Mouse (Mus musculus): ENCODE results near the gene Mapt. TPM values are rescaled to one million over a fixed set of nuclear protein-coding genes. Genes with fewer than 3 reads are reported as not detected.

Gene Mapt
- polyA plus RNA-seq, 1 experiment from 2014 or later = not detected

DNA sequence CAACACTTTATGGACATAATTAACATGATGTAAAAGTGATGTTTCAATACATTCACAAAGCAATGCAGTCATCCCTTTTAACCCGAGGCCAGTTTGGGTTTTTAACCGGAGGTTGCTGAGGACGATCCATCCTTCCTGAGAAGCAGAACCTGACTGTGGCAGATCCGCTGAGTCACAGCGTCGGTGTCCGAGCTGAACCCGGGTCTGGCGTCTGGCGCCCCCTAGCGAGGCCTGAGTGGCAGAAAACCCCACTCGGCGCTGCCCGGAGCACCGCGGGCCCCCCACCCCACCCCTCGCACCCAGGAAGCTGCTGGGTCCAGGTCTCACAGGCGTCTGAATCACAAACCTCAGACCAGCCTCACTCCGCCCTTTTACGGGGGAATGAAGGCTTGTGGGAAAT lies 47.0 kb downstream of the Mapt start:
- no peak overlapping the region for H3K27ac ChIP-seq
- H3K79me2 ChIP-seq (ENCODE audit: inconsistent target) = no peaks in the 10 kb centered on the region
- no peaks in the 10 kb centered on the region for H3K36me3 ChIP-seq (ENCODE audit: inconsistent target)
- WGBS (ENCODE audit: missing documents) = 4% methylated on average over 20 of the region's 20 CpGs
- H3K4me3 ChIP-seq (ENCODE audit: inconsistent target) = no peak overlapping the region

DNA sequence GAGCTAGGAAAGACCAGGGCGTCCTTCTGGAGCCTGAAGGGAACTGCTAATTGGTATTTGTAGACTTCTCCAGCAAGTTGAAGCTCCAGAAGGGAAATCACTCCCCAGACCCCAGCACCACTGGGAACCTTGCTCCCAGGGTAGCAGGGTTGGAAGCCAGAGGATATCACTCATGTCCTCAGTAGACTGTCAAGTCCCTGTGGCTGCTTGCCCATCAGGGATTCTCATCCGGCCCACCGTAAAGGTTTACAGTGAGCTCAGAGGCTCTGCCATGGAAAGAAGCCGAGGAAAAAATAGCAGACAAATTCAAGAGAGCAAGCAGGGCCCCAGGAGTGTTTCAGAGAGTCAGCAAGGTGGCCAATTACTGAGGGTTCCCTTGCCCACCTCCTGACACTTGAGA lies 47.9 kb downstream of the Mapt start:
- H3K4me3 ChIP-seq (ENCODE audit: inconsistent target) = no peak overlapping the region
- 91% methylated on average over 4 of the region's 4 CpGs for WGBS (ENCODE audit: missing documents)
- H3K27ac ChIP-seq = no peak overlapping the region
- no peaks in the 10 kb centered on the region for H3K36me3 ChIP-seq (ENCODE audit: inconsistent target)
- H3K79me2 ChIP-seq (ENCODE audit: inconsistent target) = no peaks in the 10 kb centered on the region

DNA sequence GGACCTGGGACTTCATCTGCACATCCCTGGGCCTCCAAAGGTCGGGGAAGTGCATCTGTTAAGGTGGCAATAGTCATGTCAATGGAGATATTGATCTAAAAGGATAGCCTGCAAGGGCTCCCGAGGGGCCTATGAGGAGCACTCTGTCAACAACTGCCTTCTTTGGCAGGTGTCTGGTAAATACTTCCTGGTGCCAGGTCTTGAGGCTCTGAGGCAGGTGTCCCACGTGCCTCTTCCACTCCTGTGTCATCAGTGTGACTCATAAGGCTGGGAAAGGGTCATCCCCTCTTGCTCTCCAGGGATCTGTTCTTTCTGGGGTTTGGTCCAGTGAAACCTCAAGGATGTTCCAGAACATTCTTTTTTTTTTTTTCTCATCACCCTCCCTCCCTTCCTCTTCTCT lies 48.3 kb downstream of the Mapt start:
- WGBS (ENCODE audit: missing documents) = 49% methylated on average over 3 of the region's 3 CpGs

DNA sequence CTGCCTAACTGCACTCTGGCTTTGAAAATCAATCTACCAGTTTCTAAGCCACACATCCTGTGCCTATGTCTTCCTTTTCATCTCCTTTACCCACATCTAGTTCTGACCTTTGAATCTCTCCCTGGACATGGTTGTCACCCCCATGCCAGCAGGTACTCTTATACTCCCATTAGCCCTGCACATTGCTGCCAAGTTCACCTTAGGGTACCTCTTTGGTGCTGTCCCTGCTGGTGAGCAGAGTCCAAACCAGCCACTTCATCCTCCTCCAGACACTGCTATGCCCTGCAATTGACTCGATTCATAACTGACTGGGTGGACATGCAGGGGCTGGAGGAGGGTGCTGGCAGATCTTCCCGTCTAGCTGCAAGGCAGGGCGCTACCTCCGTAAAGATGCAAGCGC lies 50.3 kb downstream of the Mapt start:
- H3K79me2 ChIP-seq (ENCODE audit: inconsistent target) = no peaks in the 10 kb centered on the region
- WGBS (ENCODE audit: missing documents) = 87% methylated on average over 5 of the region's 5 CpGs
- H3K36me3 ChIP-seq (ENCODE audit: inconsistent target) = no peaks in the 10 kb centered on the region
- no peak overlapping the region for H3K27ac ChIP-seq
- no peak overlapping the region for H3K4me3 ChIP-seq (ENCODE audit: inconsistent target)

More for the DNA sequence above, 48.3 kb downstream of the Mapt start:
- Histone ChIP-seq H3K79me2 (ENCODE audit: inconsistent target) (no peaks in the 10 kb centered on the region), H3K4me3 (ENCODE audit: inconsistent target) (no peak overlapping the region), H3K36me3 (ENCODE audit: inconsistent target) (no peaks in the 10 kb centered on the region), H3K27ac (no peak overlapping the region)

DNA sequence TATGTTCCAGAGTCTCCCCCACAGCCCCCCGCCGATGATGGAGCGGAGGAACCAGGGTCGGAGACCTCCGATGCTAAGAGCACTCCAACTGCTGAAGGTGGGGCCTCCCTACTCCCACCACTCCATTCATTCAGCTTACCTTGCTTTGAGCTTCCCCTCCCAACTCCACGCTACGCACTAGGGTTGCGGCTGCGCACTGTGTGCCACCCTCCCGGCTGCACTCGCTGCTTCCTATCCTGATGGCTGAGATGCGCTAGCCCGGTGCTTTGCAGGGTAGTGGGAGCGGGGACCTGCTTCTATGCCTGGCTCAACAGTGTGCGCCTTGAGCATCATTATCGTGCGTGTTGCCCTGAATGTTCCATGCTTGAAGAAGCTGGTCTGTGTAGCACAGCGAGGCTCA lies 55.9 kb downstream of the Mapt start:
- WGBS (ENCODE audit: missing documents) = 96% methylated on average over 18 of the region's 18 CpGs
- no peak overlapping the region for H3K27ac ChIP-seq
- no peaks in the 10 kb centered on the region for H3K79me2 ChIP-seq (ENCODE audit: inconsistent target)
- H3K4me3 ChIP-seq (ENCODE audit: inconsistent target) = no peak overlapping the region
- H3K36me3 ChIP-seq (ENCODE audit: inconsistent target) = no peaks in the 10 kb centered on the region

DNA sequence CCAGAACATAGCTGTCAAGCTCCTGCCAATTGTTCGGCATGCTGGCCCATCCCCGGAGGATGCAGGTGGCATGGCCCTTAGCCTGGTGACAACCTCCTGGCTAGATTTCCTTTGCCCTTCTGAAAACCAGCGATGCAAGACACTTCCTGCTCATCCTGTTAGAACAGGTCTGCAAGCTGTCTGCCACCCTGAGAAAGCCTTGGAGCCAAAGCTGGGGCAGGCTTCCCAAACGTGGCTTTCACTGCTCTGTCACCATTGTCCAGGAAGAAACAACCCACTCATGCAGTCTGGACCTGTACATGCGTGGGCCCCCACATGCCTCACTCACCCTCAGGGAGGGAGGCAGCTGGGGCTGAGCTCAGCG lies 57.6 kb downstream of the Mapt start:
- Histone ChIP-seq H3K36me3 (ENCODE audit: inconsistent target) (no peaks in the 10 kb centered on the region), H3K79me2 (ENCODE audit: inconsistent target) (no peaks in the 10 kb centered on the region), H3K4me3 (ENCODE audit: inconsistent target) (no peak overlapping the region), H3K27ac (no peak overlapping the region)
- WGBS (ENCODE audit: missing documents) = 68% methylated on average over 6 of the region's 6 CpGs

DNA sequence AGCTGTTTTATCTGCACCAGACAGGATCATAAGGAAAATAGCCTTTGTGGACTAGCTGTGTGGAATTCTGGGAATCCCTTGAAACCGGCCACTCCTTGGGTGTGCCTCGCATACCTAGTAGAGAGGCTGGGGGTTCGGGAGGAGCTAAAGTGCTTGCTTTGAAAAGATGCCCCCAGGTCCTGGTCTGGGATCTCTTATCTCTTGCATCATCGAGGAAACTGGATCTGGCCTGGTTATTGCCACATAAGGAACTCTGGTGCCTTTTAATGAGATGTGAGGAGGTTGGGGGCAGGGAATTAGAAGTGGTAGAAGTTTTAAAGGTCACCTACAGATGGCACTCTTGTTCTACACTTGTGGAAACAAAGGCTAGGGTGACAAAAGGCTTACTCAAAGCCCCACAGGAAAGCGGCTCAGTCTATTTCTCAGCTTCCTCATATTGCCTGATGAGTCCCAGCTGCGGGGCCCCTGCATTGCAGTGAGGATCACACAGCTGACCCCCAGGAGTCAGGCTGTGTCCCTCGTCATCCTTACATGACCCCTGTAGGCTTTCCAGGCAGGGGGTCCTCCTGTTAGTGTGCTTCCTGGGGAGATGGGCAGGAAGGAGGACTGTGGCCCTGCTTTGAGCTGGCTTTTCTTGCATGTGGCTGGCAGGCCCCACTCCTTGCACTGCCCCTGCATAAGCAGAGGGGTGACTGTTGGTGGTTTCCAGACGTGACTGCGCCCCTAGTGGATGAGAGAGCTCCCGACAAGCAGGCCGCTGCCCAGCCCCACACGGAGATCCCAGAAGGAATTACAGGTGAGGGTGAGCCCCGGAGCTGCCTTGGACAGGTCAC lies 58.2 kb downstream of the Mapt start:
- WGBS (ENCODE audit: missing documents) = 37% methylated on average over 13 of the region's 13 CpGs
- no peaks in the 10 kb centered on the region for H3K79me2 ChIP-seq (ENCODE audit: inconsistent target)
- H3K4me3 ChIP-seq (ENCODE audit: inconsistent target) = no peak overlapping the region
- no peaks in the 10 kb centered on the region for H3K36me3 ChIP-seq (ENCODE audit: inconsistent target)
- H3K27ac ChIP-seq = no peak overlapping the region

DNA sequence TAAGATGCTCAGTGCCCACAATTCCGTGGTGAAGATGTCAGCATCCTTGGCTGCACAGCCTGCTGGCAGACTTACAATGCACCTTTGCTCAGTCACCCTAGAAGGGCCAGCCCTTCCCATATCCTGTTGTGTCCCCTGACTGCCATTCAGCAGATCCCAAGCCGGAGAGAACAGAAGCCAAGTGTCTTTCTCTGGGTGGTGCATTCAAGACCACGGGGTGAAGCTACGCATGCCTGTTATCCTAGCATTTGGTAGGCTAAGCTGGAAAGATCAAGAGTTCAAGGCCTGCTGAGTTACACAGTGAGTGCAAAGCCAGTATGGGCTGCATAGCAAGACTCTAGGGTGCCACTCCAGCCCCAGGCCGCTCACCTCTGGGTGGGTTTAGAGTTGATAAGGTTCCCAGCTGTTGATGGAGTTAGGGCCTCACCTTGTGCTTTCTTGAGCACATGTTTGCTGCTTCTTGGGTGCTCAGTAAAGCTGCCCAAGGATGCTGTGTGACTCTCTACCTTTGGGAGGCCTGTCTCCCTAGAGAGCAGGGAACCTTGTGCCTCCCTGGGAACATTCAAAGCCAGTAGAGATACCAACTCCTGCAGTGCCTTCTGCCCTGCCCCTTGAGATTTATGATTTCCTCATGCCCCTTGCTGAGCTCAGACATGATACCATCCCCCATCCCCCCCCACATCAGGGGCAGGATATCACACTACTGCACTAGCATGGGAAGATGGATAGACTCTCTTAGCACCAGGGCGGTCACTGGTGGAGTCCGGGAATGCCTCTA lies 61.4 kb downstream of the Mapt start:
- no peaks in the 10 kb centered on the region for H3K79me2 ChIP-seq (ENCODE audit: inconsistent target)
- H3K4me3 ChIP-seq (ENCODE audit: inconsistent target) = no peak overlapping the region
- H3K27ac ChIP-seq = no peak overlapping the region
- WGBS (ENCODE audit: missing documents) = 93% methylated on average over 7 of the region's 7 CpGs
- H3K36me3 ChIP-seq (ENCODE audit: inconsistent target) = no peaks in the 10 kb centered on the region

DNA sequence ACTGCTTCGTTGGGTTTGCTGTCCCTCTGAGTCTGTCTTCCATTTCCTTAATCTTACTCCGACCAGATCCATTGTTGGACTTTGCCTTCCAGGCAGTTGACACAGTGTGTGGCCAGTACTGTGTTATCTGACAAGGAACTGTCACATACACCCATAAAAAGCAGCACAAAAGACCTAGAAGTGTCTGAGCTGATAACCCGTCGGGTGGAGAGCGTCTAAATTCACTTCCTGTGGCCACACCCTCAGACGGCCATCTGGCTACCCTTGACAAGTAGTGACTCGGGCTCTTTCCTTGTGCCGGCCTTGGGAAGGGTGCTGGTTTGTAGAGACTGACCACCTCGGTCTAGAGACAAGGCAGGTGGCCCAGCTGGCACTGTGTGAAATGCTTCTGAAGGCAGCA lies 62.1 kb downstream of the Mapt start:
- no peak overlapping the region for H3K4me3 ChIP-seq (ENCODE audit: inconsistent target)
- H3K79me2 ChIP-seq (ENCODE audit: inconsistent target) = no peaks in the 10 kb centered on the region
- 76% methylated on average over 9 of the region's 9 CpGs for WGBS (ENCODE audit: missing documents)
- no peak overlapping the region for H3K27ac ChIP-seq
- no peaks in the 10 kb centered on the region for H3K36me3 ChIP-seq (ENCODE audit: inconsistent target)

DNA sequence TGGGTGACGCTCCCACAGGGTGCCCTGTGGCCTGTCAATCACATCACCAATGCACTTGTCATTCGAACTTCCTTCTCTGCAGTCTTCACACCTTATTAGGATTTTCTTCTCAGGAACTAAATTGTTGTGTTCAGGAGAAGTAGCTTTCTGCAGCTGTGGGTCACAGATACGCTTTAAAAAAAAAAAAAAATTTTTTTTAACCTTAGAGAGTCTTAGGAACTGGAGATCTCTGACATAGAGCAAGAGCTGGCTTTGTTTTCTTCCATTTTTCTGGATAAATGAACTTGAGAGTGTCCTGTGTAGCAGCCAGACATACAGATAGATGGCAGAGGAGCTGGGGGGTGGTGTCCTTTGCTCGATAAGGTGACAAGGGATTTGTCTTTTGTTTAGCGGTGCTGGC lies 64.0 kb downstream of the Mapt start:
- Histone ChIP-seq H3K27ac (no peak overlapping the region), H3K36me3 (ENCODE audit: inconsistent target) (no peaks in the 10 kb centered on the region), H3K79me2 (ENCODE audit: inconsistent target) (no peaks in the 10 kb centered on the region), H3K4me3 (ENCODE audit: inconsistent target) (no peak overlapping the region)
- 71% methylated on average over 5 of the region's 5 CpGs for WGBS (ENCODE audit: missing documents)

DNA sequence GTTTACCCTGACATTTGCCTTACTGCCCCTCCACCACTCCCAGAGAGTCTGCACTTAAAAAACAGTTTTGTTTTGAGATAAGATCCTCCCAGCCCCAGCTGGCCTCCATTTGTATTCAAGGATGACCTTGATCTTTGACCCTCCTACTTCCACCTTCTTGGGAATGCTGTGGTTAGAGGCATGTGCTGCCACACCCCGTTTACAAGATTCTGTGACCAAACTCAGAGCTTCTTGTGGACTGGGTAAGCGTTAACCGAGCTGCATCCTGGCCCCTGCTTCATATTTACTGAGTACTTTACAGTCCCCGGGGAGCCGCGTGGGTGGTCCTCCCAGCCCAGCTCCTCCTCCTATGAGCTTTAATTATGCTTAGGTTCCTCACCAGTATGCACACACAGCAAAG lies 64.5 kb downstream of the Mapt start:
- H3K36me3 ChIP-seq (ENCODE audit: inconsistent target) = no peaks in the 10 kb centered on the region
- no peak overlapping the region for H3K4me3 ChIP-seq (ENCODE audit: inconsistent target)
- H3K27ac ChIP-seq = no peak overlapping the region
- H3K79me2 ChIP-seq (ENCODE audit: inconsistent target) = no peaks in the 10 kb centered on the region
- 74% methylated on average over 6 of the region's 6 CpGs for WGBS (ENCODE audit: missing documents)

DNA sequence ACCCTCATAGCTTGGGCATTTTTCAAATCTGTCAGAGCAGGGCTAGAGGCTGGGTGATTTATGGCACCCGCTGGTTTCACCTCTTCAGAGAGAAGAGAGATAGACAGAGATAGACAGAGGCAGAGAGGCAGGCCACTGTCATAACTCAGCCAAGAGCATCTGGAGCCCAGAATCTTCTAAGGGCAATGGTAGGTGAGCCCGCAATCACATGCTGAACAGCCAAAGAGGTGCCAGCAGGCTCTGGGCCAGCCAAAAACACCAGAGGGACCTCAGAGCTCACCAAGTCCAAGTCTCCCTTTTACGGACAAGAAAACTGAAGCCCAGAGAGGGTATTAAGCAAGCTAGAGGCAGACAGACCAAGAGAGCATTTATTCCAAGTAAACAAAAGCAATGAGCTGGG lies 66.5 kb downstream of the Mapt start:
- Histone ChIP-seq H3K79me2 (ENCODE audit: inconsistent target) (no peaks in the 10 kb centered on the region), H3K36me3 (ENCODE audit: inconsistent target) (no peaks in the 10 kb centered on the region), H3K4me3 (ENCODE audit: inconsistent target) (no peak overlapping the region), H3K27ac (no peak overlapping the region)
- 93% methylated on average over 2 of the region's 3 CpGs for WGBS (ENCODE audit: missing documents)

DNA sequence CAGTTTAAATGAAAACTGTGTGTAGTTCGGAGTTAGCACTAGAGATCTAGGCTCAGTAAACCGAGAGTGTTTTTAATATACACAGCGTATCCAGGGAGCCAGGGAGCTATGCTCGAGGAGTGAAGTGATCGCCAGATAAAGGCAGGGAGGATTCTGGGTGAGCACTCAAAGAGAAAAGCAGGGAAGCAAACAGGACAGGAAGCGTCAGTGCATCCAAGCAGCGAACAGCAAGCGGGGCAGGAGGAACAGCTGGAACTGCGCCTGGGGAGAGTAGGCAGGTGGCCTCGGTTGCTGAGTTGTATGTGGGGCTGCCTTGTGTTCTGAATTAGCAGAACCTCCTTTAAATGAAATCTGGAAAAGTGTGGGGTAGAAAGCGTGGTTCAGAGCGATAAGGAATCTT lies 71.4 kb downstream of the Mapt start:
- Histone ChIP-seq H3K4me3 (ENCODE audit: inconsistent target) (no peak overlapping the region), H3K79me2 (ENCODE audit: inconsistent target) (no peaks in the 10 kb centered on the region), H3K36me3 (ENCODE audit: inconsistent target) (no peaks in the 10 kb centered on the region), H3K27ac (no peak overlapping the region)
- WGBS (ENCODE audit: missing documents) = 84% methylated on average over 10 of the region's 12 CpGs

DNA sequence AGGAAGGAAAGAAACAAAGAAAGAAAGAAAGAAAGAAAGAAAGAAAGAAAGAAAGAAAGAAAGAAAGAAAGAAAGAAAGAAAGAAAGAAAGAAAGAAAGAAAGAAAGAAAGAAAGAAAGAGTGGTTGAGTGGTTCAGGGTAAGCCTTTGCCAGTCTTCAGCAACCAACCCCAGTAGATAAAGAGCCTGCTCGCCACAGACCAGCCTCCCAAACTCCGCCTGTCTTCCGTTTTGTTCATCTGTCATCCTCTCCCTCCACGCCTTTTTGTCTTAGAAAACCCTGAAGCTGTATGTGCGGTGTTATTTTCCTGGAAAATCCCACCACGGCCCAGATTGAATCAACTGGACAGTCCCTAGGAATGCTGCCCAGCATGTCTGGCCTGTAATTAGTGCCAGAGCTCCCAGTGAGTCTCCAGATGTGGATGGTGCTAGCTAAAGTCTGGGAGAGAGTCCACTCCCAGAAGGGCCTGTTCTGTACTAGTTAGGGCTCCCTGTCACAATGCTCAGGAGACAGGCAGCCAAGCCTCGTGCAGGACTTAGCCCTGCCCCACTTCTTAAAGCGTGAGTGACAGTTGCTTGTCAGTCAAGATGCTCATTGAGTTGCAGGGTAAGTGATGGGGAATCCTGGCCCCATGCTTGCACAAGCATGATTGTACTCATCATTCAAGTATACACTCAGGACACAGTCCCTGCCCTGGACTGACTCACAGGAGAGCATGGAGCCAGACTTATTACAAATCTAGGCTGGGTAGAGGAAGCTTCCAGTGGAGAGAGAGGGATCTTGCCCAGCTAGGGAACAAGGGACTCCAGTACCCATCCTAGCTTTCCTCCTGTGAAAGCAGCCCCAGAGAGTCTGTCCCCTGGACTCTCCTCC lies 72.1 kb downstream of the Mapt start:
- 92% methylated on average over 8 of the region's 8 CpGs for WGBS (ENCODE audit: missing documents)
- H3K4me3 ChIP-seq (ENCODE audit: inconsistent target) = no peak overlapping the region
- no peaks in the 10 kb centered on the region for H3K79me2 ChIP-seq (ENCODE audit: inconsistent target)
- H3K36me3 ChIP-seq (ENCODE audit: inconsistent target) = no peaks in the 10 kb centered on the region
- H3K27ac ChIP-seq = no peak overlapping the region

DNA sequence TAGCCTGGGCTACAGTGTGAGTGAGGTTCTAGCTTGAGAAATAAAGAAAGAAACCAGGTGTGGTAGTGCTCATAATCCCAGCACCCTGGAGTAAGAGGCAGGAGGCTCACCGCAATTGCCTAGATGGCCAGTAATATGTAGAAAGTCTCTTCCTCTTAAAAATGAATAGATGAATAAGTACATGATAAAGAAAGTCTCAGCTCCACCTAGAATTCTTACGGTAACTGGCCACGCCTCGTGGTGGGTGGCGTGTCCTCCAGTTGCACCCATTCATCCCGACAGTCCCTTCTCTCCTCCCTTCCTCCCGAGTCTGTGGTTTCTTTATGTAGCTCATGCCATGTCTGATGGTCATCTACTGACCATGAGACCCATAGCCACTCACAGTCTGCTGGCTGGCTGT lies 74.5 kb downstream of the Mapt start:
- Histone ChIP-seq H3K36me3 (ENCODE audit: inconsistent target) (no peaks in the 10 kb centered on the region), H3K4me3 (ENCODE audit: inconsistent target) (no peak overlapping the region), H3K79me2 (ENCODE audit: inconsistent target) (no peaks in the 10 kb centered on the region), H3K27ac (no peak overlapping the region)
- WGBS (ENCODE audit: missing documents) = 86% methylated on average over 7 of the region's 7 CpGs

Data from macrophage (primary cell).